Mouse (Mus musculus) thymus, postnatal 36 days (tissue): ENCODE results near the gene Tnni3.

Source experiments
- DNase-seq, 2 experiments: peaks; one replicate each; pipeline ENCODE4 v3.0.0; 2022; ENCODE audit warnings: mixed read lengths in 2 of 2

Tnni3 gene

DNA sequence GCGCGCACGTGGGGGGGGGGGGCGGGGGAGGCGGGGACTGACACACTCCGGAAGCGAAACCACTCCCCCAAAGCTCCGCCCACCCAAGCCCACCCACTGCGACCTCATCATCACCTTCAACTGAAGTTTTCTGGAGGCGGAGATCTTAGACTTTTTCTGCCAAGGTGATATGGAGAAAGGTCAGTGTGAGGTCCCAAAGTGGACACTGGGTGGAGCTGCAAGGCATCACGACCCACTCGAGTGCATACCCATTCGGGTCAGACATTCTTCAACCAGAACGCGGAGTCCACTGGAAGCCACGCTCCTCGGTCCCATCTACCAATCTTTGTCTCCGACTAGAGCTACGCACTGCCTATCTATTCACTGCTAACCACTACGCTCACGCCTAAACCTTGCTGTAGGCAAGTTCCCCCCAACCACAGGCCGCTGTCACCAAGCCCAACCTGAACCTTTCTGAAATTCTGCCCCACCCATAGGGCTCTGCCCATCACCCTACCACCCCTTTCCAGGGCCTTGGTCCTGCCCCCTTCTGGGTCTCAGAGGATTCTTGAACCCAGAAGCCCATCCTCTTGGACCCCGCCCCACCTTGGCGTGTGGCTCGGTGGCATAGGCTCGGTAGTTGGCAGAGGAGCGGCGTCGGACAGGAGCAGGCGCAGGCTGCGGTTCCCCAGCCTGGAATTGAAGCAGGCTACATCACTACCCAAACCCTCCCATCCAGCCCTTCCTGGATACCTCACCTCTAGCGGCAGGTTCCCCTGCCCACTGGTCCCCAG is 2.6 kb downstream of the Tnni3 start:
- DNase-seq: peak; percentile 25 to 43

DNA sequence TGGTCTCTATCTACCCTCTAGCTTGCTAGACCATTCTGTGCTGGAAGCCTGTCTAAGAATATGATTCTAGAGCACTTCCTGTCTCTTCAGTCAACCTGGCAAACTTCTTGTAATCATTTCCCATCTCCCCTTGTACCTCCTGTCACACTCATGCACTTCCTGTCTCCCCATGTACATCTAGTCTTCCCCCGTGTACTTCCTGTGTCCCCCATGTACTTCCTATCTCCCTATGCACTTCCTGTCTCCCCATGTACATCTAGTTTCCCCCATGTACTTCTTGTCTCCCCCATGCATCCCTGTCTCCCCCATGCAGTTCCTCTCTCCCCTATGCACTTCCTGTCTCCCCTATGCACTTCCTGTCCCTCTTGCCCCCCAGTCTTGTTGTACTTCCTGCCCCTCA is 5.5 kb downstream of the Tnni3 start:
- DNase-seq: no peak

DNA sequence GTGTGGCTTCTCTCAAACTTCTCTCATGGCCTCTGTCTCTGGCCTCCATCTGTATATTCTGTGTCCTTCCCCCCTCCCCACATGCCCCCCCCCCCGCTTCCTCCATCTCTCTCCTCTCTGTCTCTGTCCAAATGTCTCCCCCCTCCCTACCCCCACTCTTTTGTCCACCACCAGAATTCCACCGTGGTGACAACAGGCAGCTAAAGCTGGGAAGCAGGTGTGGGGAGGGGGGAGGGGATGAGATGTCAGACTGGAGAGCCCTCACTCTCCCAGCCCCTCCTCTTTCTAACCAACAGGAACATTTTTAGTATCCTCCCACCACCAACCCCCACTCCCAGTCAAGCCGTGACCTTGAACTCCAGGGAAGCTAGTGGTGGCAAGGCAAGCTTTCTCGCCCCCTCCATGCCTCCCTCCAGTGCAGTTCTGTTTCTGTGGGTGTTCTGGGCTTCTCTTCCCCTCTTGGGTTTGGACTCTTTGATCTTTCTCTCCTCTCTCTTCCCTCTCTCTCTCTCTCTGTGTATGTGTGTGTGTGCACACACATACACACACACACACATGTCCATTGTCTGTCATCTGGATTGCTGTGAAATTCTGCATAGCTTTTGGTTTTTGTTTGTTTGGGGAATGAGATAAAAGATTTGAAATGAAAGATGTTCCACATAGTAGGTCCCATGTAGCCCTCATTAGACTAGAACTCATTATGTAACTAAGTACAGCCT is 7.5 kb downstream of the Tnni3 start, which contains the start of gene Tnnt1:
Tnnt1 (minus strand) TSS at position 51 of the 719 bp plus-strand sequence.
- no peak for DNase-seq

DNA sequence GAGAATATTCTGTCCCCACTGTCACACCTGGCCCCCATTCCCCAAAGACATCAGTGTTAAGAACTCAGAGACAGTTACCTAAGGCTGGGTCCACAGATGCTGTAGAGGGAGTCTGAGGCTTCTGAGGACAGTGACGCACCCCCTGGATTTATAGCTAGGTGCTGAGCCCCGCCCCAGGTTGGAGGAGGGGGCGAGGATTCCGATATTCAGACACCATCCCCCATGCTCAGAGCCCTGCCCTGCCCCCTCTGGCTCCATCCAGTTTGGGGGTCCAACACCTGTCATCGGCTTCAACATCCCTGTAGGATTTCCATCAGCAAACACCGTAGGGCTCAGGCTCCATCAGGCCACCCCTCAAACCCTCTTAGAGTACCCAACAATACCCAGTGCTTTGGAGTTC is 8.2 kb downstream of the Tnni3 start:
- no peak for DNase-seq

DNA sequence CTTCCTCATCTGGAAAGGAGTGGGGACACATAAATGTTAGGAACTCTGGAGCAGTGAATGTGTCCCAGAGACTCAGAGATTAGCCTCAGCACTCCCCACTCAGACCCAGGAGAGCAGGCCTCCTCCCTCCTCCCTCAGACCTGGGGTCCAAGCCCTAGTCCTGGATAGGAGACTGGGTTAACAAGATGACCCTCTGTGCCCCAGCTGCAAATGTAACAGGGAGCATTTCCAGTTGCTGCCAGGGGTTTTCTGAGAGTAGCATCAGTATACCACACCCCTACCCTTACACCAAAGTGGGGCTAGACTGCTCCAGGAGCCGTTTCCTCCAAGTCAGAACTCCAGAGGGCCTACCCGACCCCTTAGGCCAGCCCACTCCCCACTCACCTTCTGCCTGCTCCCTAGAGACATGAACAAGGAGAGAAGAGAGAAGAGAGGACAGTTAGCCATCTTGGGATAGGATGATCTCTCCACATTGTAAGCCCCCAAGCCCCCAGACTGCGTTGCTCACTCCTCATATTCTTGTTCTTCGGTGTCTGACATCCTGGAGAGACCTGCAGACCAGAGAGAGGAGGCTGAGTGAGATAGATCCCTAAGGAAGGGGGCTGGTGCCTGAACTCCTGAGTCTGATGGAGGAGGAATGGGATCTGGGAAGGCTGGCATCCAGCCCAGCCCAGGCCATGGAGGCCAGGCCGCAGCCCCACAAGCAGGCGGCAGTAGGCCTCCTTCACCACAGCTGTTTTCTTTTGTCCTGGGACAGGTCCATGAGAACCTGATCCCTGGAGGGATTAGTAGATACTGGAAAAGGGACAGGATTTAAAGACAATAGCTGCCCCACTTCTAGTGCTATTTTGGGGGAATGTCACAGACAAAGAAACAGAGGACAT is 10.0 kb downstream of the Tnni3 start:
- DNase-seq: no peak

DNA sequence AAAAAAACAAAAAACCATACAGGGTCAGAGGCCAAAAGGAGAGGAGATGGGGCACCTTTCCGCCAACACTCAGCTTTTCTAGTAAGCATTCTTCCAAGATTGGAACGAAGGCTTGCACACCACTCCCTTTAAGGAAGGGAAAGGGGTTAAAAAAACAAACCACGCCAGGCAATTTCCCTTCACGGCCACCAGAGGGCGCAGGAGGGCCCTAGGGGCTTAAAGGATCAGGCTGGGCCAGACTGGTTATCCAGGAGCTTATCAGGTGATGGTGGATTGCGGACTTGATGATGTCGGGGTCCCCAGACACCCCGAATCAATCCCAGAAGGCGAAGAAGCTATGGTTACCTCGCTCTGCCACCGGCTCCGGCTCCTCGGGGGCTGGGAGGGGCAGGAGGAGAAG is 10.8 kb downstream of the Tnni3 start:
- peak; percentile 26 to 33 for DNase-seq

DNA sequence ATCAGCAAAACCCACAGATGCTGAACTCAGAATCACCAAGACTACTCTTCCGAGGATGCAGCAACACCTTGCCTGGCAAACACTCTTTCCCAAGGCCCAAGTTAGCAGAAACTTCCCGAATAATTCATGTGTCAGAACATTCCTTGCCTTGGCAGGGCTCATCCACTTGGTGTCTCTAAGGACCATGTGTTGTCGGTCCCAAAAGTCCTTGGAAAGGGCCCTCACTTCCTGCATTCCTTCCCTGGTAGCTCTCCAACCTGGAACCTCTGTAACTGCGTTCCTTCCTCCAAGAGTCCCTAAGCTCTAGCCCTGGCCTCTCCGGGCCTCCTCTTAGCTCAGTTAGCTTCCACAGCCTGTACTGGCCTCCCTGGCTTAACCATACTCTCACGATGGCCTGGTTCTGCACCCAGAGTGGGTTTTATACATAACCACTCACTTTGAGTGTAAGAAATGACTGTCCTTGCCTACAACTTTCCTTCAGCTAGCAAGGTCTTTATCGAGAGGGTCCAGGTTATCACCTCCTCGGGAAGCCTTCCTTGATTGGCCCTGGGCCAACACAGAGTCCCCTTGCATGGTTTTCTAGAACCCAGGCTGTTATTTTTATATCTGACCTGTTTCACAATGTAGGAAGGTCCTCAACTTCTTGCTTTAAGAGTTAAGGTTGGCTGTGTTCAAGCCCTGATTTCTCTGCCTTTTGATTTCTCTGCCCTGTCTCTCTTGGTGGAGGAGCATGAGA is 12.4 kb downstream of the Tnni3 start:
- no peak for DNase-seq

DNA sequence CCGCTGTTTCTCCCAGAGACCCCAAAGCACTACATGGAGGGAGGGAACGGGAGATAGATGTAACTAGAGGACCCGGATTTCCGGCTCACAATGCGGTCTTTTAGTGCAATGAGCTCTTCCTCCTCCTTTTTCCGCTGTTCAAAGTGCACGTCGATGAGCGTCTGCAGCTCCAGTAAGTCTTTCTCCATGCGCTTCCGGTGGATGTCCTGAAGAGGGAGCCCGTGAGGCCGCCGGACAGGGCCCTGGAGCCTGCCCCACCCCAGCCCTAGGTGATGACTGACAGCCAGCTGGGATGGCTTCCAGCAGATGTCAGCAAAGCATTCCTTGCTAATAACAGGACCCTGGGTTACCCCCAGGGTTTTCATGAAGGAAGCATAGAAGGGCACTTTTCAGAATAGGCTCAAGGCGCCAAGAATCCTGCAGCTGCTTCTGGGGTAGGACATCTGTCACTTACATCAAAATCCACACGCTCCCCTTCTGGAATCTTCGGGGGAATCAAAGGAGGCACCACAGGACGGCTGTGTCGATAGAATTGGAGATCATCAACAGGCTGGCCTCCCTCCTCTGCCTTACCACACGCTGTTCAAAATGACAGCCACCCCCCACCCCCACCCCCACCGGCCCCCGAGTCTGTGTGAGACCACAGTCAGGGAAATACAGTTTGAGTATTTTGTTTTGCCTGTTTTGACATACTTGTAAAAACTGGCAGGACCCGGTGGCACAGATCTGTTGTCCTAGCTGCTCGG is 14.0 kb downstream of the Tnni3 start:
- DNase-seq: peak; percentile 66 to 83

DNA sequence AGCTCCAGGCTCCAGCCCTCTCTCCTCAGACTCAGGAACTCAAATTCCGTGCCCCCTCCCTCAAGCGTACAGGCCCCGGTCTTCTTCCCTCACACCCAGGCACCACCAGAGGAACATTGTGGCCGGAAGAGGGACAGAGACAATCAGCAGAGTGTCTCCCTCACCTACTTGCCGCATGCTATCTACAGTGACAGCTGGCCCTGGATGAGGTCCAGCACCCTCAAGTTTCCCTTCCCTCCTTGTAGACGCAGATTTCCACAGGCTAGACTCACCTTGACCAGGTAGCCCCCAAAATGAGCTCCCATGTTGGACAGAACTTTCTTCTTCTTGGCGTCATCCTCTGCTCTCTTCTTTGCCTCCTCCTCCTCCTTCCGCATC is 15.3 kb downstream of the Tnni3 start:
- no peak for DNase-seq

DNA sequence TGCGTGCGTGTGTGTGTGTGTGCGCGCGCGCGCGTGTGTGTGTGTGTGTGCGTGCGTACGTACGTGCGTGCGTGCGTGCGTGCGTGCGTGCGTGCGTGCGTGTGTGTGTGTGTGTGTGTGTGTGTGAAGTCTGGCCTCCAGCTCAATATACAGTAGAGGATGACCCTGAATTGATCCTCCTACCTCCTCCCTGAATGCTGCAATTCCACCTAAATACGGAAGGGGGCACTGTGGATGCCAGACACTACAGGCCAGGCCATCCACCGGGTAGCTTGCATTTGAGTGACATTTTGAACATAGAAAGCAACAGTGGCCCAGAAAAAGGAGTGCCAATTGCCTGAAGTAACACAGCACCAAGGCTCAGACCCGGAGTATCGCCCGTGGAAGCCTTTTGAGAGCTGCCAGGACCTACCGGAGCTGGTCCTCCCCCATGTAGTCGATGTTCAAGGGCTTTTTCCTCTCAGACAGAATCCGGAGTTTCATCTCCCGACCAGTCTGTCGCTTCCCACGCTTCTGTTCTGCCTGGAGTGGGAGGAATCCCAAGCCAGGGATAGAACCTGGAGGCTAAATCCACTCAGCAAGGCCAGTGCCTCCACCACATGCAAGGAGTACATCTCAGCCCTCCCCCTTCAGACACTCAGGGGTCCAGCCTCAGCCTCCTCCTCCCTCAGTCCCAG is 15.8 kb downstream of the Tnni3 start:
- no peak for DNase-seq

DNA sequence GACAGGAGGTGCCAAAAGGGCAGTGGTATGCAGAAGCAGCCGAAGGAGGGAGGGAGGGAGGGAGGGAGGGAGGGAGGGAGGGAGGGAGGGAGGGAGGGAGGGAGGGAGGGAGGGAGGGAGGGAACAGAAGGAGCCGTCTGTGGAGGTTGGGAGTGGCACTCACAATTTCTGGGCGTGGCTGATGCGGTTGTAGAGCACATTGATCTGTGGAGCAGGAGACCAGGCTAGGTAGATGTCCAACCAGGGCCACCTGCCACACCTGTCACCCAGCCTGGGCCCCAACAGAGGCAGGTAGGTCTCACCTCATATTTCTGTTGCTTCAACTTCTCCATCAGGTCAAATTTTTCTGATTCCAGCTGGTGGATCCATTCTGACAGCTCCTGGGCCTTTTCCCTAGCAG is 16.8 kb downstream of the Tnni3 start:
- DNase-seq: no peak

DNA sequence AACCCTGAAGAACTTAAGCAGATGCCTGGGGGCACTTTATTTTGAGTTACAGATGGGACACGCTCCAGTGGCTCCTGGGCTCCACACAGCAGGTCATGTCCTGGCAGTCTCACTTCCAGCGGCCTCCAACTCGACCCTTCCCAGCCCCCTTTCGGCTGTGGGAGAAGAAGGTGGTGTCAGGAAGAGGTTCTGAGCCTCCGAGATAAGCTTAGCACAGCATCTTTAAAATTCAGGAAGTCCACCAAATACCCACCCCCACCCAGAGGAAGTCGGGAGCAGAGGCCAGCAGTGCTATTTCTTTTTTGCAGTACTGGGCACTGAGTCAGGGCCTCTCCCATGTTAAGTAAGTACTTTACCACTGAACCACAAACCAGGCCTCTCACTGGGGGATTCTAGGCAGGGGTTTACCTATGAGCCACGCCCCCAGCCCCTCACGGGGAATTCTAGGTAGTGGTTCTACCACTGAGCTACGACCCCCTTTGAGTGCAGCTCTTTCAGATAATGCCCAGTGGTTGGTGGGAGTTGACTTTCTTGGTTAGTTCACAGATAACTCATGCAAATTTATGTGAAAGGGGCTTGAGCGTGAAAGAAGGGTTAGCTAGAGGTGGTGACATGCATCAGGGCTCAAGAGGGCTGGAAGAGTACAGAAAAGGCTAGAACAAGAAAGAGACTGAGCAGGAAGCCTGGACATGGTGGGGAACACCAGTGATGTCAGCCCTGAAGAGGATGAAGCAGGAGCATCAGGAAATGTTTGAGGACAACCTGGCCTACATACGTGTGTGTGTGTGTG is 19.2 kb downstream of the Tnni3 start:
- no peak for DNase-seq

DNA sequence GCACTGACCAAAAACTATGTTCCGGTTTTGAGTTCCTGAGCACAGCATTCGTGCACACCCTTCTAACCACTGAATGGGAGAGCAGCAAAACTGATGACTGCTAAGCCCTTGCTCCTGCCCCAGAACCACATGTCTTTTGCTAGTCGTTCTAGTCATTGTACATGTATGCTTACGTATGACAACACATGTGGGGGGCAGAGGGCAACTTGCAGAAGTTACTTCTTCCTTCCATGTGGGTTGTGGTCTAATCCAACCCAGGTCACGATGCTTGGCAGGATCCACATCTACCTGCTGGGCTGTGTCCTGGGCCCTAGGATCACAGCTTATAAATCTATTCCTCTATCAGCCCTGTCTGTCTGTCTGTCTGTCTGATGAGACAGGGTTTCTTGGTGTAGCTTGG is 20.2 kb downstream of the Tnni3 start:
- no peak for DNase-seq

DNA sequence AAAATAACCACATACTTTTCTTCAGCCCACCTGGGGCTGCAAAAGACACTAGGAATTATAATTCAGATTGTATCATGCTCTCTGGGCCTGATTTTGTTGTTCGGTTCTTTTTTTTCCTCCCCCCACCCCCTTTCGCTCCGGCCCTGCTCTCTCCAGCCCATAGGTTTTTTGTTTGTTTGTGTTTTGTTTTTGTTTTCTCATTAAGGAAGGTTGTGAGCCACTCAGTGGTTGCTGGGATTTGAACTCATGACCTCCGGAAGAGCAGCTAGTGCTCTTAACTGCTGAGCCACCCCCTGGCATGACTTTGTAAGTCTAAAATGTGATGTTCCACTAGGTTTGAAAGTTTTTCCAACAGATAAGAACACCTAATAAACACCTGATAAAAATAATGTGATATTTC is 20.9 kb downstream of the Tnni3 start:
- no peak for DNase-seq

DNA sequence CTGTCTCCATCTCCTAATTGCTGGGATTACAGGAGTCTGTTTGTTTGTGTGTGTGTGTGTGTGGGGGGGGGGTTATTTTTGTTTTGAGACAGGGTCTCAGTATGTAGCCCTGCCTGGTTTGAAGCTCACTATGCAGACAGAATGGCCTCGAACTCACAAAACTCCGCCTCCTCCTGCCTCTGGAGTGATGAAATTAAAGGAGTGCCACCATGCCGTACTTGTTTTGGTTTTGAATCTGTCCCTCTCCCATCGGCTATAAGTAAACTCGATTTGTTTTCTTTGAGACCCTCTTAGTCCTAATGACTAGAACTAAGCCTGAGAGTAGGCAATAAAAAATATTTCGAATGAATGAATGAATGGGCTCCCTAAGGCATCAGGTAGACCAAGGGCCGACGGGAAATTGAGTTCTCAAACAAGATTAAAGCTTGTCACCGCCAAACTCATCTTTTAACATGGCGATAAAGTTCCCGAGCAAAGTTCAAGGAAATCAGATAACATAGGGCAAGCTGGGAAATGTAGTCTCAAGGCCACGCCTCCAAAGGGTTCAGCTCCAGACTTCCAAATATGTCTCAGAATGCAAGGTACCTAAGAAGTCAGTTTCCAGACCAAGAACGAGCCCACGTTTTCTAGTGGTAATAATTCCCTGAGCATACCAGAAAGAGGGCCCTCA is 21.5 kb downstream of the Tnni3 start:
- no peak for DNase-seq

DNA sequence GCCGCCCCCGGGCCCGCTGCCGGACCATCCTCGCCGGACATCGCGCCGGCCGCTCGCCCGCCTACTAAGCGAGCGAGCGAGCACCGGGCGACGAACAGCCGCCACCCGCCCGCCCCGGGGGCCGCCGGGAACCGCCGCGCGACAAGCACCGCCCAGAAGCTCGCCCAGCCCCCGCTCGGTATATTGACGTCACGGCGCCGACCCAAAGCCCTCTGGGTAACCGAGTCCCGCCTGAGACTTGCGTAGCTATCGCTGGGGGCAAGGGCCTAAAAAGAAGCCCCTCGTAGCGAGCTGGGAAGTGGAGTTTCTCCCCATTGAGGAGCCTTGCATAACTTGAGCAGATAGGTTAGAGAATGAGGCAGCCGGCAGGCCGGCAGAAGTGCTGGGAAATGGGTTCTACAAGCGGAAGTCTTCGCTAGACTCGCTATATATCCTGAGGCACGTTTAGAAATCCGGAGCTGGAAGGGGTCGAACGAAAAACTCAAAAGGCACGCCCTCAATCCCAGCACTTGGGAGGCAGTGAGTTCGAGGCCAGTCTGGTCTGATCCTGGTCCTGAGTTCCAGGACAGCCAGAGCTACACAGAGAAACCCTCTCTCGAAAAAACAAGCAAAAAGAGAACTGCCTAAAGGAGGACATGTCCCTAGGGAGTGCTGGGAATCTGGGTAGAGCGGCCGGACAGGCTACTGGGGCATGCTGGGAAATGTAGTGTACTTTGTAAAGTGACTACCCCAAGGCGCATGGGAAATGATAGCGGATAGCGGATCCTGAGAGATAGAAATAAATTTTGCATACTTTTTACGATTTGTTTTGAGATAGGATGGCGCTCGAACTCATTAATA is 22.3 kb downstream of the Tnni3 start, which contains the start of gene Ppp1r12c:
Ppp1r12c (minus strand) TSS at position 123 of the 840 bp plus-strand sequence.
- peak; percentile 94 for DNase-seq

DNA sequence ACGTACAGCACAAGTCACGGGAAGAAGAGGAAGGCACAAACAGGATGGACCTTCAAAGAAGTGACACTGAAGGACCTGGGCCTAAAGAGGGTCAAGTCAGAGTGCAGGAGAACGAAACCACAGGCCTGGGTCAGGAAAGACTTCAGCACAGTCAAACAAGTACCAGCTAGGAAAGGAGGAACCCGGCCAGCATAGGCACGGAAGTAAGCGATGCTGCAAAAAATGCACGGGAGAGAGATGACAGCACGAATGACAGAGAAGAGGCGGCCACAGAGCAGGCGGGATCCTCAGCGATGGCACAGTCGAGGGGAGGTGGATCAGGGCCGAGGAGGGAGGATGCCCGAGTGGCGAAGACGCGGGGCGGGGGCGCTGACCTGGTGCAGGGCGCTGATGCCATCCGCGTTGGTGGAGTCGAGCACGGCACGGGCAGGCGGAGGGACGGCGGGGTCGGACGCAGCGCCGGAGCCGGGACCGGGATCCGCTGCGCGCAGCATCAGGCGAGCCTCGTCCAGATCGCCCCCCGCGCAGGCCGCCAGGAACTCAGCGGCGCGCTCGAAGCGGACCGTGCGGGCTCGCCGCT is 23.0 kb downstream of the Tnni3 start:
- DNase-seq: peak; percentile 47 to 68

DNA sequence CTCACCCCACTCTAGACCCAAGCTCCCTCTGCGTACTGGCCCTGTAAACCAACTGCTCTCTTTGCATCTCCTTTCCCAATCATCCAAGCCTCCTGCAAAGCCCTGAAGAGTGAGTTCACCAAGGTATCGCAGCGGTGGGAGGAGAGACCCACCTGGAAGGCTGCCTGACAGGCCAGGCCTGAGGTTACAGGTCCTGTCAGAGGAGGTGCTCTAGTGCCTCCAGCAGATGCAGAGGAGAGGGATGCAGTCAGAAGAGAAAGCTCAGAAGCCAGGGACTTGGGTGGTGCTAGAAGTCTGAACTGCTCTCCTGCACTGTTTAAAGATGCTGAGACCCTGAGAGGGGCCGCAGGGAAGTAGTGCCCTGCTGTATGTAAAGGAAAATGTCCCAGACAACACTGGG is 25.0 kb downstream of the Tnni3 start:
- no peak for DNase-seq
